Mouse (Mus musculus) forebrain, embryonic 12.5 days (tissue): Measurements from ENCODE around the gene Srcin1. TPM values are rescaled to one million over a fixed set of nuclear protein-coding genes. Genes with fewer than 3 reads are reported as not detected.

Source experiments
- ATAC-seq: fragments of 200-750 bp; cut with Nextera tagmentation; 2 replicates; pipeline ENCODE4 v1.8.0; 2017; ENCODE audit warnings: moderate TSS enrichment; ENCODE audit not compliant: low FRiP score
- H3K27ac ChIP-seq: fragments of 300-500 bp; sonication (generic); 2 replicates; pipeline ENCODE4 v1.5.1; 2016; ENCODE audit warnings: mild to moderate bottlenecking
- H3K27me3 ChIP-seq: fragments of 300-500 bp; sonication (generic); 2 replicates; pipeline ENCODE4 v1.6.1; 2016; ENCODE audit warnings: mild to moderate bottlenecking
- H3K36me3 ChIP-seq: fragments of 300-500 bp; sonication (generic); replicated peaks from 2 replicates; pipeline ENCODE4 v1.6.1; 2016; ENCODE audit warnings: mild to moderate bottlenecking
- H3K4me1 ChIP-seq: fragments of 300-500 bp; sonication (generic); 2 replicates; pipeline ENCODE4 v1.6.1; 2016
- H3K4me2 ChIP-seq: fragments of 300-500 bp; sonication (generic); 2 replicates; pipeline ENCODE4 v1.6.1; 2016; ENCODE audit warnings: mild to moderate bottlenecking, moderate library complexity
- H3K4me3 ChIP-seq: fragments of 300-500 bp; sonication (generic); replicated peaks from 2 replicates; pipeline ENCODE4 v1.5.1; 2016; ENCODE audit warnings: mild to moderate bottlenecking
- H3K9ac ChIP-seq: fragments of 300-500 bp; sonication (generic); 2 replicates; pipeline ENCODE4 v1.6.1; 2016; ENCODE audit warnings: mild to moderate bottlenecking
- H3K9me3 ChIP-seq: fragments of 300-500 bp; sonication (generic); 2 replicates; pipeline ENCODE4 v1.6.1; 2016
- WGBS: fragments of 180-500 bp; shearing (Covaris S2); methylation state at CpG from one replicate; pipeline ENCODE4 v1.1.7; 2016; 5-methylcytosine and 5-hydroxymethylcytosine counted together
- polyA plus RNA-seq: library from polyadenylated mRNA; unstranded; fragments of >200 nt; fragmentation: Nextera tagmentation; extraction: Ambion mirVana; gene quantifications from 2 replicates; pipeline ENCODE4 v1.2.1, GENCODE M21; 2016

Srcin1 gene
- polyA plus RNA-seq, 1 experiment from 2014 or later: 5.7 TPM

DNA sequence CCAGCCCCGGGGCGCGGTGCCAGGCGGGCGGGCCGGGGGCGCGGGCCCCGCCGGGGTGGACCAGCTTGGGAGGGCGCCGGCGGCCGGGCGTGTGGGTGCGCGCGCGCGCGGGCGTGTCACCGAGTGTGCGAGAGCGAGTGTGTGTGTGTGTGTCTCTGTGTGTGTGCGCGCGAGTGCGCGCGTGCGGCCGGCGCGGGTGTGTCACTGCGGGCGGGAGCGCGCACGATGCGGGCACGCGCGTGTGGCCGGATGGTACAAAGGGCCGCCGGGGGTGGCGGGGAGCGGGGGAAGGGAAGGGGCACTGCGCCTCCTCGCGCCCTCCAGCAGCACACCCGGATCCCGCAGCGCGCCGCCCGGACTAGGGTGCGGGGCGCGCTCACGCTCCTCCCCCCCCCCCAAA is 911 bp downstream of the Srcin1 start:
- Histone ChIP-seq H3K36me3 (no peaks in the 10 kb centered on the region), H3K9me3 (no peaks in the 10 kb centered on the region), H3K4me2 (peak overlapping the region; percentile 85), H3K4me3 (peak overlapping the region; percentile 76), H3K4me1 (peaks cover 74% of the 10 kb centered on the region), H3K27me3 (peaks cover 28% of the 10 kb centered on the region), H3K27ac (peak overlapping the region; percentile 96), H3K9ac (peak overlapping the region; percentile 95)
- ATAC-seq: peak; percentile 53
- 2% methylated on average over 44 of the region's 62 CpGs for WGBS

DNA sequence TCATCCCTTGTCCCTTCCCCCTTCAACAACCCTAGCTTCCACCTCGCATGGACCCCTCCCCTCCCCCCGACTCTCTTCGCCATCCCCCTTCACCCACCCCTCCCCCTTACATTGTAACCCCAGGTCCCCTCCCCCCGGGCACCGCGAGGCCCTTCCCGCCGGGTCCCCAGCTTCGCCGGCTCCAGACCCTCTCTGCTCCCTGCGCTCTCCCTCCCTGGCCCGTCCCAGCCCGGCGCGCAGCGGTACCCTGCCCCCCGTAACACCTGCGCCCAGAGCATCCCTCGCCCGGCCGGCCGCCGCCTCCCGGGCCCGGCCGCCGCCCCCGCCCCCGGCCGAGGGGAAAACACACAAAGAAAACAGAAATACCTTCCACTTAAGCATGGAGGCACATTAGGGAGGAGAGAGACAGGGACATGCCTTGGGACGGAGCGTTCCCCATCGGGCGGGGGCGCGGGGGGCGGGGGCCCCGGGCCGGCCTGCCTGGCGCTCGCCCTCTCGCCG is 1.4 kb downstream of the Srcin1 start:
- peak; percentile 47; the same call in 1 of the 2 replicates for ATAC-seq
- Histone ChIP-seq H3K4me1 (peaks cover 75% of the 10 kb centered on the region), H3K36me3 (no peaks in the 10 kb centered on the region), H3K9ac (peak overlapping the region; percentile 95), H3K9me3 (no peaks in the 10 kb centered on the region), H3K4me2 (peak overlapping the region; percentile 85), H3K27me3 (peaks cover 28% of the 10 kb centered on the region), H3K27ac (peak overlapping the region; percentile 96), H3K4me3 (peak overlapping the region; percentile 76)
- under 1% methylated on average over 43 of the region's 43 CpGs for WGBS

GRCm38 (mm10) chr11:97573891-97574550 is 2.0 kb downstream of the Srcin1 start:
- H3K27me3 ChIP-seq: peaks cover 28% of the 10 kb centered on the region
- peak overlapping the region; percentile 85 for H3K4me2 ChIP-seq
- H3K4me1 ChIP-seq: peaks cover 75% of the 10 kb centered on the region

DNA sequence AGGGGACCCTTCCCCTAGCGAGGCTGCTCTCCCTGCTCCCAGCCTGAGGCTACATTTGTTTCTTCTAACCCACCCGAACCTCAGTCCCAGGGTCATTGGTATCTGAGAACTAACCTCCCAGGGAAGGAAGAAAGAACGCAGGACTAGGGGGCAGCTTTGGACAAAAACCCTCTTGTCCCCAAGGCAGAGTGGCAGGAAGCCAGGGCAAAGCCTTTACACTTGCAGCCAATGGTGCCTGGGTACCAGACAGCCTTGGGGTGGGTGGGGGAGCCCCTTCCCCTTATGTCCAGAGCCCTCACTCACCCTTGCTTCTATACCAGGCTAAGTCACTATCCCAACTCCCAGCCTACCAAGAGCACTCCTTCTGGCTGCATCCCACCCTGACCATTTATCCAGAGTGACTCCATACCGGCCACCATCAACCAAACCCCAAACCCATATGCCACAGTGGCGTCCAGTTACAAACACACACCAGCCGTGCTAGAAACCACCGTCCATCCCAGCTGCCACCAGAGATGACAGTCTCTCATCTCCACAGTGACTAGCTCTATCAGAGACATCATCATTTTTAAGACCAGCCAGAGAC is 3.0 kb downstream of the Srcin1 start:
- Histone ChIP-seq H3K4me3 (peak overlapping the region; percentile 76), H3K27me3 (peaks cover 22% of the 10 kb centered on the region), H3K36me3 (no peaks in the 10 kb centered on the region), H3K27ac (peak overlapping the region; percentile 87), H3K9ac (peak overlapping the region; percentile 95), H3K9me3 (no peaks in the 10 kb centered on the region), H3K4me2 (peak overlapping the region; percentile 85), H3K4me1 (peaks cover 74% of the 10 kb centered on the region)
- WGBS: 23% methylated on average over 7 of the region's 7 CpGs
- no peak for ATAC-seq

More at GRCm38 (mm10) chr11:97573891-97574550, 2.0 kb downstream of the Srcin1 start:
- Histone ChIP-seq H3K27ac (peak overlapping the region; percentile 96), H3K36me3 (no peaks in the 10 kb centered on the region), H3K9me3 (no peaks in the 10 kb centered on the region), H3K9ac (peak overlapping the region; percentile 95), H3K4me3 (peak overlapping the region; percentile 76)
- ATAC-seq: peak; percentile 25
- WGBS: 1% methylated on average over 17 of the region's 28 CpGs

GRCm38 (mm10) chr11:97572089-97572345 is 4.0 kb downstream of the Srcin1 start:
- no peaks in the 10 kb centered on the region for H3K9me3 ChIP-seq
- H3K9ac ChIP-seq: peak overlapping the region; percentile 47
- no peak for ATAC-seq
- peaks cover 22% of the 10 kb centered on the region for H3K27me3 ChIP-seq
- peak overlapping the region; percentile 76 for H3K4me3 ChIP-seq
- 42% methylated on average over 5 of the region's 5 CpGs for WGBS
- peaks cover 82% of the 10 kb centered on the region for H3K4me1 ChIP-seq
- H3K36me3 ChIP-seq: no peaks in the 10 kb centered on the region
- H3K27ac ChIP-seq: peak overlapping the region; percentile 87
- peak overlapping the region; percentile 85 for H3K4me2 ChIP-seq

GRCm38 (mm10) chr11:97571266-97572088 is 4.5 kb downstream of the Srcin1 start:
- Histone ChIP-seq H3K9ac (peak overlapping the region; percentile 47), H3K27ac (peak overlapping the region; percentile 87), H3K4me1 (peaks cover 85% of the 10 kb centered on the region), H3K27me3 (peaks cover 23% of the 10 kb centered on the region), H3K36me3 (no peaks in the 10 kb centered on the region), H3K9me3 (no peaks in the 10 kb centered on the region), H3K4me3 (peak overlapping the region; percentile 76; the same call in 1 of the 2 replicates), H3K4me2 (peak overlapping the region; percentile 85)
- 6% methylated on average over 8 of the region's 8 CpGs for WGBS
- no peak for ATAC-seq

GRCm38 (mm10) chr11:97570493-97571137 is 5.4 kb downstream of the Srcin1 start:
- Histone ChIP-seq H3K9ac (no peak overlapping the region), H3K4me1 (peaks cover 87% of the 10 kb centered on the region), H3K9me3 (no peaks in the 10 kb centered on the region), H3K4me2 (peak overlapping the region; percentile 85), H3K4me3 (no peak overlapping the region), H3K27me3 (peaks cover 29% of the 10 kb centered on the region), H3K36me3 (no peaks in the 10 kb centered on the region), H3K27ac (peak overlapping the region; percentile 87)
- 17% methylated on average over 8 of the region's 8 CpGs for WGBS
- ATAC-seq: peak; percentile 21; the same call in 1 of the 2 replicates

DNA sequence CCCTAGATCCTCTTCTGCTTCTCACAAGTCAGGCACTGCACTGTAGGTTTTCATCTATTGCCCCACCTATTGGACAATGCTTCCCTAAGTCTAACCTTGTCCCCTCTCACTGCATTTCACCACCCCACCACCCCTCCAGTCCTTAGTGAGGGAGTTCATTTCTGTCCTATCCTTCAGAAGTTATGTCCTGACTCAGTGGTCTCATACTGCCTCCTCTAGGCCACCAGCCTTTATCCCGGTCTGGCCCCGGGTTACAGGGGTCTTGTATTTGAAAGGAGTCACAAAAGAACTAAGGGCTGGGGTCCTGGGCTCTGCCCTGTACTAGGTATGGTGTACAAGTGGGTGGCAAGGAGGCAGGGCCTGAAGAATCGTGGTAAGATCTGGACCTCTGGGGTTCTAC is 6.2 kb downstream of the Srcin1 start:
- no peak for ATAC-seq
- Histone ChIP-seq H3K9ac (0 out of 2 replicates have a peak overlapping the region, but pooled peaks have one; percentile 17), H3K9me3 (no peaks in the 10 kb centered on the region), H3K36me3 (no peaks in the 10 kb centered on the region), H3K4me3 (no peak overlapping the region; the same call in 1 of the 2 replicates), H3K27ac (peak overlapping the region; percentile 87), H3K4me2 (peak overlapping the region; percentile 85; the same call in 1 of the 2 replicates), H3K4me1 (peaks cover 95% of the 10 kb centered on the region), H3K27me3 (peaks cover 36% of the 10 kb centered on the region)
- WGBS: 46% methylated on average over 3 of the region's 3 CpGs

DNA sequence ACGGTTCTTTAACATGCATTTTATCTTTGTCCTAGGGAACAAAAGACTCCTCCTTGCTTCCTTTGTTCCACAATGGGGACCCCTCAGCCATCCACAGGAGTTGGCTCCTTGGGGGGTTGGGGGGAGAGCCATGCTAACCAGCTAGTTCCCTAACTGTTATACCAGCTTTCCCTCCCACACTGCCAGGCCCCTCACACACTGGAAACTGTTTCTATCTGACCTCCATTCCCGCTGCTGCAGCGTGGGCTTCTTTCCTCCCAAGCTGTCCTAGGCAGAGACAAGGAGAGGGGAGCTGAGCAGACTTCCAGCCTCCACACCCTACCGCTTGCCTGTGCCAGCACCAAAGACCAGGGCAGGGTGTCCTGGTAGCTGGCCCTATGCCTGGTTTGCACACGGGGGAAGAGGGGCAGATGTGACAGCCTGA is 6.7 kb downstream of the Srcin1 start:
- H3K4me1 ChIP-seq: peaks cover 99% of the 10 kb centered on the region
- H3K9ac ChIP-seq: peak overlapping the region; percentile 17; the same call in 1 of the 2 replicates
- 24% methylated on average over 5 of the region's 5 CpGs for WGBS
- peak overlapping the region; percentile 87 for H3K27ac ChIP-seq
- H3K9me3 ChIP-seq: no peaks in the 10 kb centered on the region
- H3K36me3 ChIP-seq: no peaks in the 10 kb centered on the region
- peaks cover 36% of the 10 kb centered on the region for H3K27me3 ChIP-seq
- H3K4me2 ChIP-seq: peak overlapping the region; percentile 85
- ATAC-seq: no peak
- no peak overlapping the region; the same call in 1 of the 2 replicates for H3K4me3 ChIP-seq

- Histone ChIP-seq H3K9ac (no peak overlapping the region), H3K36me3 (no peaks in the 10 kb centered on the region), H3K4me1 (peaks cover 99% of the 10 kb centered on the region), H3K4me2 (peak overlapping the region; percentile 85; the same call in 1 of the 2 replicates), H3K9me3 (no peaks in the 10 kb centered on the region), H3K27me3 (peaks cover 36% of the 10 kb centered on the region), H3K27ac (peak overlapping the region; percentile 87), H3K4me3 (no peak overlapping the region; the same call in 1 of the 2 replicates)
- 10% methylated on average over 8 of the region's 8 CpGs for WGBS
- 0 out of 2 replicates have a peak, but pooled peaks have one; percentile 25 for ATAC-seq
Measured at GRCm38 (mm10) chr11:97568729-97569128, 7.3 kb downstream of the Srcin1 start.

DNA sequence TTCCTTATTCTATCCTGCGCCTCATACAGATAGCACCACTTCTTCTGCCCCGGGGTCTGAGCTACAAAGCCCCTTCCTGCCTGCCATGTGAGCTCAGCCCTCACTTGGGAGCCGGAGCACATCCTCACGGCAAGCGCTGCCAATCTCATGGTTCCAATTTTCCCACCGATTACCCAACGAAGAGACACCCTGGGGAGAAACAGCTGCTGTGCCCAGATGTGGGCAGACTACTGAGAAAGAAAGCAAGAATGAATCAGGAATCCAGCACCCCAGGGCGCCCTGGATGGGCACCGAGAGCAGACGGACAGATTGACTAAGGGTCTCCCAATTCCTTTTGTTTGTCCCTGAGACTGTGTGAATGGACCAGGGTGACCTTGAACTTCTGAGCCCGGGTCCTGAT is 8.5 kb downstream of the Srcin1 start:
- no peaks in the 10 kb centered on the region for H3K9me3 ChIP-seq
- H3K36me3 ChIP-seq: no peaks in the 10 kb centered on the region
- no peak overlapping the region for H3K4me3 ChIP-seq
- H3K27ac ChIP-seq: 0 out of 2 replicates have a peak overlapping the region, but pooled peaks have one; percentile 25
- H3K9ac ChIP-seq: peak overlapping the region; percentile 18; the same call in 1 of the 2 replicates
- peak overlapping the region; percentile 22; the same call in 1 of the 2 replicates for H3K4me2 ChIP-seq
- 11% methylated on average over 11 of the region's 11 CpGs for WGBS
- peaks cover 98% of the 10 kb centered on the region for H3K4me1 ChIP-seq
- H3K27me3 ChIP-seq: peaks cover 35% of the 10 kb centered on the region
- no peak for ATAC-seq
